Mouse (Mus musculus) stomach, postnatal 0 days (tissue): ENCODE data around the gene Stk16. TPM values are rescaled to one million over a fixed set of nuclear protein-coding genes. Genes with fewer than 3 reads are reported as not detected.

Source experiments
- ATAC-seq: fragments of 200-750 bp; cut with Nextera tagmentation; 2 replicates; pipeline ENCODE4 v1.8.0; 2017; ENCODE audit not compliant: low FRiP score, low TSS enrichment
- DNase-seq: peaks from one replicate; pipeline ENCODE4 v3.0.0-alpha.2; 2016; ENCODE audit warnings: low spot score
- H3K27ac ChIP-seq: fragments of 300-500 bp; sonication (generic); replicated peaks from 2 replicates; pipeline ENCODE4 v1.5.1; 2014; ENCODE audit warnings: mild to moderate bottlenecking, control low read depth
- H3K27me3 ChIP-seq: fragments of 300-500 bp; sonication (generic); 2 replicates; pipeline ENCODE4 v1.6.1; 2014; ENCODE audit warnings: low read length; ENCODE audit not compliant: control insufficient read depth, insufficient read depth
- H3K36me3 ChIP-seq: fragments of 300-500 bp; sonication (generic); 2 replicates; pipeline ENCODE4 v1.6.1; 2014; ENCODE audit warnings: low read length, mixed read lengths; ENCODE audit not compliant: control insufficient read depth, insufficient read depth
- H3K4me1 ChIP-seq: fragments of 300-500 bp; sonication (generic); replicated peaks from 2 replicates; pipeline ENCODE4 v1.6.1; 2014; ENCODE audit warnings: antibody characterized with exemption; ENCODE audit not compliant: control insufficient read depth, insufficient read depth
- H3K4me2 ChIP-seq: fragments of 300-500 bp; sonication (generic); replicated peaks from 2 replicates; pipeline ENCODE4 v1.6.1; 2014; ENCODE audit warnings: low read depth, mild to moderate bottlenecking, control low read depth, moderate library complexity
- H3K4me3 ChIP-seq: fragments of 300-500 bp; sonication (generic); 2 replicates; pipeline ENCODE4 v1.5.1; 2014; ENCODE audit warnings: low read depth, low read length, control low read depth
- H3K9ac ChIP-seq: fragments of 300-500 bp; sonication (generic); 2 replicates; pipeline ENCODE4 v1.6.1; 2014; ENCODE audit warnings: mild to moderate bottlenecking, low read length, control low read depth, mixed read lengths
- H3K9me3 ChIP-seq: fragments of 300-500 bp; sonication (generic); 2 replicates; pipeline ENCODE4 v1.6.1; 2016; ENCODE audit warnings: low read length; ENCODE audit not compliant: control insufficient read depth
- CTCF ChIP-seq: IDR thresholded peaks from 2 replicates; pipeline ENCODE4 v1.5.1; 2016; ENCODE audit warnings: antibody characterized with exemption, low read depth, mild to moderate bottlenecking, moderate library complexity
- EP300 ChIP-seq: optimal IDR thresholded peaks from 2 replicates; pipeline ENCODE3; 2016; ENCODE audit warnings: antibody characterized with exemption
- WGBS: fragments of 180-500 bp; shearing (Covaris S2); extraction: QIAGEN DNeasy Blood & Tissue Kit; methylation state at CpG from one replicate; pipeline ENCODE4 v1.1.7; 2014; 5-methylcytosine and 5-hydroxymethylcytosine counted together
- polyA plus RNA-seq: library from polyadenylated mRNA; unstranded; fragments of >200 nt; fragmentation: Nextera tagmentation; extraction: Ambion mirVana; gene quantifications from 2 replicates; pipeline ENCODE4 v1.2.1, GENCODE M21; 2015

Gene Stk16
- polyA plus RNA-seq, 1 experiment from 2014 or later, result 57.9 TPM

DNA sequence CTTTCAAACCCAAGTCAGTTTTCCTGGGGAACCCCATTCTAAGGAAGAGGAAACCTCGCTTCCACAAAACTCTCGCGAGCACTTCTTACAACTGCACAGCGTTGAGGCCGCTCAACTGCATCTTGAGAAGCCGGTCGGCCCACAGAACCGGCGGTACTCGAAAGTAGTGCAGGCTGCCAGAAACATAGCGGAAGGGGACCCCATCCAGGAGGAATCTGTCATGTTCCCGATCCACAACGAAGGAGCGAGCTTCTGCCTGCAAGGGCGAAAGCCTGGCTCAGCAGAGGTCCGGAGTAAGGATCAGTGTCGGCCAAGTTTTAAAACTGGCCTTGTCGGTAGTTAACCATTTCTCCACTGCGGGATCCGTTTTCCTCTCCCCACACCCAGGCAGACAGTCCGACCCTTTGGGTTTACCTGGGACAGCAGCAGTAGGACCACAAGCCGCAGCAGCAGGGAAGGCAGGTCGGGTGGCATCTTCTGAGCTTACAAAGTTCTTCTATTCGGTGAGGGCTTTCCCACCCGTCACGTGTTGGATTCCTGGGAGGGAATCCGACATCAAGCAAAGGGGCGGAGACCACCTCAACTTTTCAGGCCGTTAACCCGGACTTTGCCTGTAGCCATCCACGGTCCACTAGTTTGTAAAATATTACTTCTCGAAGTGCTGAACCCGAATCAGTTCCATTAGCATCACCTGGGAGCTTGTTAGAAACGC is 1.5 kb upstream of the Stk16 start:
- H3K9ac ChIP-seq, result peak overlapping the region; percentile 67
- peak overlapping the region; percentile 38 for H3K4me3 ChIP-seq
- ATAC-seq, result peak; percentile 26; the same call in 1 of the 2 replicates
- DNase-seq, result peak; percentile 46
- peaks cover 7% of the 10 kb centered on the region; the same call in 1 of the 2 replicates for H3K36me3 ChIP-seq
- no peaks in the 10 kb centered on the region; the same call in 1 of the 2 replicates for H3K4me1 ChIP-seq
- no peaks in the 10 kb centered on the region for H3K9me3 ChIP-seq
- H3K4me2 ChIP-seq, result peak overlapping the region; percentile 57
- H3K27ac ChIP-seq, result peak overlapping the region; percentile 69
- TF ChIP-seq EP300 (no peak), CTCF (no peak)
- H3K27me3 ChIP-seq, result no peaks in the 10 kb centered on the region
- WGBS, result 14% methylated on average over 34 of the region's 34 CpGs

DNA sequence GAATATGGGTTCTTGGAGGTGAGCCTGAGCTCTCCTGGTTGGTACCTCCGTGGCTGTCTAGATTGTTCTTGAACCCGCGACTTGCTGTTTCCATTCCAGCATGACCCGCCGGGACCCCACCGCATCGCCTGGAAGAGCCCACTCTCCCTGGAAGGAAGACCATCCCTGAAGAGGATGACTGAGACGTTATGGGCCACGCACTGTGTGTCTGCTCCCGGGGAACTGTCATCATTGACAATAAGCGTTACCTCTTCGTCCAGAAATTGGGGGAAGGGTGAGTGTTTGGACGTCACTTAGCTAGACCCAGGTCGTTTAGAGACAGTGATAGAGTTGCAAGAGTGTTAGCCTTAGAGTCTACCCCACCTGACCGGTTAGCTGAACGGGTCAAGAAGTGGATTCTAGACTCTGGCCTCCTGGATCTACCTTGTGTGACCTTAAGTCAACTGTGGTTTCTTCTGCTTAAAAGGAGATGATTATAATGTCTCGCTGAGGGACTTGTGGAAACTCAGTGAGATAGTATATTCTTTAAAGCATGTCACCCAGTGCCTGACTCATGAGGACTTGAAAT is 587 bp downstream of the Stk16 start:
- Histone ChIP-seq H3K27me3 (no peaks in the 10 kb centered on the region), H3K36me3 (peaks cover 9% of the 10 kb centered on the region; the same call in 1 of the 2 replicates), H3K27ac (peak overlapping the region; percentile 76), H3K9ac (peak overlapping the region; percentile 96), H3K9me3 (no peaks in the 10 kb centered on the region), H3K4me2 (peak overlapping the region; percentile 95), H3K4me1 (no peaks in the 10 kb centered on the region; the same call in 1 of the 2 replicates), H3K4me3 (peak overlapping the region; percentile 91)
- WGBS, result 10% methylated on average over 17 of the region's 17 CpGs
- TF ChIP-seq EP300 (no peak), CTCF (no peak)
- DNase-seq, result no peak
- ATAC-seq, result no peak

DNA sequence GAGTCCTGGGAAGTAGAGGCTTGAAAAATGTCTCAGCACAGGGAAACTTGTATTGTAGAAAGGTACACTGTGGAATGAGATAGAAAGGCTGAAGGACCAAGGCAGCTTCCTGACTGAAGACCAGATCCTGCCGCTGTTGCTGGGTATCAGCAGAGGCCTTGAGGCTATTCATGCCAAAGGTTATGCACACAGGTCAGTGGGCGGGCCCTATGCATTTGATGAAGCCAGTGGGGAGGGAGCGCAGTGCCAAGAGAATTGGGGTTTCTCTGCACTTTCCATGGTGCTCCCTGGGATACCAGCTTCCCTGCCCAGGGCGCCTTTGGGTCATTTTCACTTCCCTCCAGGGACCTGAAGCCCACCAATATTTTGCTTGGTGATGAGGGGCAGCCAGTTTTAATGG is 1.9 kb downstream of the Stk16 start:
- Histone ChIP-seq H3K27ac (no peak overlapping the region), H3K4me3 (no peak overlapping the region), H3K9me3 (no peaks in the 10 kb centered on the region), H3K4me2 (no peak overlapping the region), H3K36me3 (peaks cover 9% of the 10 kb centered on the region; the same call in 1 of the 2 replicates), H3K4me1 (peaks cover 2% of the 10 kb centered on the region; the same call in 1 of the 2 replicates), H3K9ac (no peak overlapping the region), H3K27me3 (no peaks in the 10 kb centered on the region)
- DNase-seq, result no peak
- WGBS, result 70% methylated on average over 4 of the region's 4 CpGs
- no peak for ATAC-seq
- TF ChIP-seq CTCF (no peak), EP300 (no peak)

DNA sequence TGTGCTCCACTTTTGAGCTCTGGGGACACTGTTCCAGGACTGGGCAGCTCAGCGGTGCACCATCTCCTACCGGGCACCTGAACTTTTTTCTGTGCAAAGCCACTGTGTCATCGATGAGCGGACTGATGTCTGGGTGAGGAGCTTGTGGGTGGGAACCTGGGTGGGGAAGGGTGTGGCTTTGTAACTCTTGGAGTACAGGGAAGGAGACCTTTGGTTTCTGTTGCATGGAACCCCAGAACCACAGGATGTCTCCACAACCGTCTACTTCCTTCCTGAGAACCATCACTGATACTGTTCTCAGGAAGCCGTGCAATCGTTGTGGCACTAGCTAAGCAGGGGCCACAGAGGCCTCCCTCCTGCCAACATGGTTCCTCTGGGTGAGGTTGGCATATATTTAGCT is 2.5 kb downstream of the Stk16 start:
- peak overlapping the region; percentile 81 for H3K27ac ChIP-seq
- ATAC-seq (0 out of 2 replicates have a peak, but pooled peaks have one; percentile 8), DNase-seq (peak; percentile 58)
- no peak overlapping the region for H3K4me3 ChIP-seq
- H3K9me3 ChIP-seq, result no peaks in the 10 kb centered on the region
- peaks cover 9% of the 10 kb centered on the region; the same call in 1 of the 2 replicates for H3K36me3 ChIP-seq
- H3K27me3 ChIP-seq, result no peaks in the 10 kb centered on the region
- TF ChIP-seq EP300 (no peak), CTCF (no peak)
- WGBS, result 69% methylated on average over 7 of the region's 7 CpGs
- H3K4me1 ChIP-seq, result peaks cover 2% of the 10 kb centered on the region; the same call in 1 of the 2 replicates
- H3K9ac ChIP-seq, result no peak overlapping the region
- no peak overlapping the region for H3K4me2 ChIP-seq

DNA sequence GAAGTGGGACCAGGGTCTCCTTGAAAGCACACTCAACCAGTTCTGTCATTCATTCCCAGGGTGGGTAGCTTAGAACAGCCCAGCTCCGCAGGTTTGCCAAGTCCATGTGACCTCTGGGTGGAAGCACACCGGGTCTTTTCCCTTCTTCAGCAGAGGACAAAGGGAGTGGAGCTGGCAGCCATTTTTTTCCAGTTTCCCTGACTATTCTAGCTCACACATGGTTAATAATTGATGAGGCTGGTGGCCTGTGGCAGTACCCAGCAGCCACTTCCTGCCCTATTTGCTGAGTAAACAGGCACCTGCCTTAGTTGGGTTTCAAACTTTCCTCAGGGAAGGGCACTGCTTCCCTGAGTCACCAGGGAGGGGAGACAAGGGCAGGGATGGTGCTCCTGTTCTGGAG is 3.8 kb downstream of the Stk16 start:
- ATAC-seq, result peak; percentile 82
- DNase-seq, result peak; percentile 81
- H3K4me3 ChIP-seq, result no peak overlapping the region
- H3K9me3 ChIP-seq, result no peaks in the 10 kb centered on the region
- WGBS, result 39% methylated on average over 2 of the region's 2 CpGs
- H3K27ac ChIP-seq, result peak overlapping the region; percentile 81
- no peak for TF ChIP-seq EP300
- TF ChIP-seq CTCF, result no peak
- H3K9ac ChIP-seq, result no peak overlapping the region
- peaks cover 9% of the 10 kb centered on the region; the same call in 1 of the 2 replicates for H3K36me3 ChIP-seq
- H3K4me2 ChIP-seq, result no peak overlapping the region
- no peaks in the 10 kb centered on the region for H3K27me3 ChIP-seq
- peaks cover 2% of the 10 kb centered on the region; the same call in 1 of the 2 replicates for H3K4me1 ChIP-seq

DNA sequence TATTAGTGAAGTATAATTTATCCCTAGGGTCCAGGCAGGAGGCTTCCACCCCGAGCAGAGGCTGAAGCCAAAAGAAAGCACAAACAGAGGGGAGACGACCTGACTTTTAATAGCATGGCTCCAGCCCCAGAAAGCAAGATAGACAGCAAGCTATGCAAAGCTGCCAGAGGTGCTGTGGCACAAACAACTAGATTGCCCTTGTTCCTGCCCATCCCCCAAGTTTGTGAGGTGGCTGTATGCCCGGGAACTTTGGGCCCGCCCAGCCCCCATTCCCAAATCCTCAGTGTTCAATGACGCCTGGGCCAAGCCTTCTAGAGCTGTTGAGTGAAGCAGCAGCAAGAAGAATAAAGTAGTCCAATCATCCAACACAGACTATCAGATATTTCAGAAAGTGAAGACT is 4.2 kb downstream of the Stk16 start:
- Histone ChIP-seq H3K27me3 (no peaks in the 10 kb centered on the region), H3K27ac (peak overlapping the region; percentile 81), H3K36me3 (peaks cover 9% of the 10 kb centered on the region; the same call in 1 of the 2 replicates), H3K4me3 (no peak overlapping the region), H3K4me2 (no peak overlapping the region), H3K9me3 (no peaks in the 10 kb centered on the region), H3K9ac (no peak overlapping the region), H3K4me1 (peaks cover 2% of the 10 kb centered on the region; the same call in 1 of the 2 replicates)
- DNase-seq (peak; percentile 55), ATAC-seq (no peak)
- TF ChIP-seq CTCF (no peak), EP300 (peak; percentile 30)
- WGBS, result 45% methylated on average over 5 of the region's 5 CpGs
